Mouse (Mus musculus): ENCODE measurements around the gene Olfr1298.

Gene Olfr1298

GRCm38 (mm10) chr2:111649101-111649500 lies at the start of gene Olfr1298:
Gene Olfr1298 (minus strand): TSS chr2:111649201.
- no peak for DNase-seq (ENCODE audit: low spot score)

GRCm38 (mm10) chr2:111661119-111661518 lies 12.1 kb upstream of the Olfr1298 start, which contains the start of gene Olfr1299:
Gene Olfr1299 (plus strand): TSS chr2:111661419.
- DNase-seq (ENCODE audit: low spot score), result no peak

- DNase-seq (ENCODE audit: low spot score), result no peak
Measured at GRCm38 (mm10) chr2:111626397-111626796, 22.6 kb downstream of the Olfr1298 start, which contains the start of gene Olfr1297. Gene Olfr1297 (minus strand): TSS chr2:111626497.
